ENCODE assay signal across 20 mouse cellular contexts in the genomic region with DNA sequence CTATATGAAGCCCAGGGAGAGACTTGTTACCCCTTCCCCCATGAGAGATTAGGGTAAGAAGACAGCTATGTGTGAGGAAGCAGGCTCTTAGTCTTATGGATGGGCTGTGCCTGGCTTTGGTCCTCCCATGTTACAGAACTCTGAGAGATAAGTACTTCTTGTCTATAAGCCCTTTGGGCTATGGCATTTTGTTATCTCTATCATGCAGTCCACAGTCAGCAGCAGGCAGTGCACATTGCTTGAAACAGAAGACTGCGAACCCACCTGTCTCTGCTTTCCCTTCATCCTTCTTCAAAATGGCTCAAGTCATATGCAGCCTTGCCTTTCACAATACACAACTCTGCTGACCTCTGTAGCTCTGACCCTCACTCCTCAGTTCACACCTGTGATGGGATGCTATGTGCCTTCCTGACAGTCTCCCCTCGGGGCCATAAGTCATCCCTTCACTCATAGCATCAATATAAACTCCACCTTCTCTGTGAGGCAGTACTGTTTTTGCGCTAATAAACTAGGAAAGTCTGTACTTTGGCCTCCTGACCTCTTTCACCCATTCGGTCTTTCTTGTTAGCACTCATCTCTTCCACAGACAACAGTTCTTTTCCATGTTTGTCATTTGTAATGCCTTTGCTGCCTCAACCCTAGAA.
A peak's percentile ranks its signal among the peaks of the same experiment; 100 is the strongest.
DNase-seq lines count a peak whose midpoint lies in the region; ATAC-seq and TF ChIP-seq lines count a peak whose summit lies in the region.
"Had no signal": no experiment of that assay in that cellular context is flagged by ENCODE, and none has a peak within 500 bp of the region (broad histone marks: within the 10 kb centered on the region; RNA-seq: fewer than 3 reads in every experiment).

No protein-coding gene starts in this region.

- peaks cover 0 to 25% of the 10 kb centered on the region in 2 experiments; a peak in 2 of 4 replicates for H3K36me3 ChIP-seq in MEL (ENCODE audit: control insufficient read depth in 1 of 2, insufficient read depth in 2 of 2, low read length in 2 of 2)
- H3K36me3 ChIP-seq in liver, adult 2 months (ENCODE audit: control insufficient read depth, insufficient read depth, low read length), result no peaks in the 10 kb centered on the region
- H3K36me3 ChIP-seq: embryonic facial prominence, embryonic 12.5 days; heart, embryonic 13.5 days; hindbrain, embryonic 10.5 days; midbrain, embryonic 15.5 days had no signal

- TF ChIP-seq EP300 in MEL (IDR thresholded peaks at IDR 0.05; ENCODE audit: low read depth in 1 of 2, low read length in 2 of 2), result peak; percentile 82 to 84

- H3K9ac ChIP-seq in MEL (ENCODE audit: control insufficient read depth, low read depth, low read length, poor library complexity, severe bottlenecking), result no peak overlapping the region
- H3K9ac ChIP-seq in liver, adult 2 months (ENCODE audit: low read depth, low read length), result no peak overlapping the region
- H3K9ac ChIP-seq: embryonic facial prominence, embryonic 12.5 days; heart, embryonic 13.5 days; midbrain, embryonic 15.5 days had no signal

- TF ChIP-seq RAD21 in MEL (IDR thresholded peaks at IDR 0.05; ENCODE audit: low read depth, low read length), result no peak

- DNase-seq in MEL (ENCODE audit: low read depth, low spot score), result peak; percentile 91
- DNase-seq in liver, adult 2 months (ENCODE audit: extremely low read depth, low read depth, low spot score), result peak; percentile 51
- no peak for DNase-seq in urinary bladder, postnatal 36 days (ENCODE audit: low spot score in 2 of 2)
- no peak for DNase-seq in lung, postnatal 25 days (ENCODE audit: low spot score)
- no peak for DNase-seq in neural tube, embryonic 10.5 days (ENCODE audit: extremely low spot score, low spot score)
- DNase-seq: adrenal gland, adult 8-10 months; B cell, adult 2 months; cerebellum, postnatal 25 days; kidney, adult 11 months; kidney, postnatal 4 days; lung, adult 18-20 months; lung, postnatal 4 days; right cerebral cortex, postnatal 25 days had no signal

- no peaks in the 10 kb centered on the region for H3K9me3 ChIP-seq in MEL (replicated peaks; ENCODE audit: insufficient read depth, low read length)
- H3K9me3 ChIP-seq: embryonic facial prominence, embryonic 12.5 days; heart, embryonic 13.5 days; hindbrain, embryonic 10.5 days; midbrain, embryonic 15.5 days had no signal

- ATAC-seq in common myeloid progenitor, adult 5-6 weeks (replicated peaks; ENCODE audit: low read depth, poor library complexity, severe bottlenecking), result peak; percentile 80
- peak; percentile 94 for ATAC-seq in megakaryocyte-erythroid progenitor cell, adult 5-6 weeks (replicated peaks; ENCODE audit: low FRiP score, low TSS enrichment, poor library complexity, severe bottlenecking)
- ATAC-seq in megakaryocyte, adult 5-6 weeks (ENCODE audit: poor library complexity, severe bottlenecking), result no peak
- ATAC-seq: midbrain, embryonic 15.5 days had no signal

- peak overlapping the region; percentile 49 for H3K27ac ChIP-seq in MEL (ENCODE audit: control insufficient read depth, low read depth, low read length)
- no peak overlapping the region for H3K27ac ChIP-seq in liver, adult 2 months (replicated peaks; ENCODE audit: insufficient read depth, low read depth, low read length)
- H3K27ac ChIP-seq: embryonic facial prominence, embryonic 12.5 days; heart, embryonic 13.5 days; hindbrain, embryonic 10.5 days; midbrain, embryonic 15.5 days had no signal

- 39% methylated on average over 4 of the region's 4 CpGs for WGBS in liver, adult 2 months

- H3K79me2 ChIP-seq in MEL (ENCODE audit: control insufficient read depth, insufficient read depth, low read length, poor library complexity), result no peaks in the 10 kb centered on the region
- no peaks in the 10 kb centered on the region for H3K79me2 ChIP-seq in liver, adult 2 months (ENCODE audit: control insufficient read depth, insufficient read depth, low read length)

- H3K4me1 ChIP-seq in MEL (ENCODE audit: control insufficient read depth in 1 of 2, insufficient read depth in 2 of 2, low read length in 2 of 2), result peaks cover 7 to 13% of the 10 kb centered on the region in 2 experiments
- no peaks in the 10 kb centered on the region for H3K4me1 ChIP-seq in liver, adult 2 months (ENCODE audit: control insufficient read depth, insufficient read depth, low read length)
- H3K4me1 ChIP-seq: midbrain, embryonic 15.5 days had no signal

- H3K4me3 ChIP-seq in MEL (ENCODE audit: control insufficient read depth in 1 of 2, insufficient read depth in 1 of 2, low read depth in 2 of 2, low read length in 2 of 2), result no peak overlapping the region
- H3K4me3 ChIP-seq in liver, adult 2 months (ENCODE audit: insufficient read depth, low read depth, low read length), result no peak overlapping the region
- H3K4me3 ChIP-seq: embryonic facial prominence, embryonic 12.5 days; heart, embryonic 13.5 days; hindbrain, embryonic 10.5 days; midbrain, embryonic 15.5 days had no signal

- TF ChIP-seq POLR2A in MEL (IDR thresholded peaks at IDR 0.05; ENCODE audit: control insufficient read depth in 1 of 2, insufficient read depth in 1 of 2, low read depth in 1 of 2, low read length in 2 of 2, poor library complexity in 1 of 2), result no peak
- no peak for TF ChIP-seq POLR2A in liver, adult 2 months (IDR thresholded peaks at IDR 0.05; ENCODE audit: extremely low read depth, insufficient read depth, low read length)

- TF ChIP-seq CTCF in MEL (IDR thresholded peaks at IDR 0.05 in 2 of 3, conservative IDR thresholded peaks at IDR 0.05 in 1 of 3; ENCODE audit: control insufficient read depth in 1 of 3, insufficient read depth in 1 of 3, low read depth in 2 of 3, low read length in 3 of 3, poor library complexity in 1 of 3, severe bottlenecking in 1 of 3), result no peak
- no peak for TF ChIP-seq CTCF in liver, adult 2 months (IDR thresholded peaks at IDR 0.05; ENCODE audit: low read depth, low read length)

- no peaks in the 10 kb centered on the region for H3K27me3 ChIP-seq in MEL (ENCODE audit: control insufficient read depth in 1 of 2, insufficient read depth in 2 of 2, low read length in 2 of 2)
- H3K27me3 ChIP-seq in liver, adult 2 months (ENCODE audit: control insufficient read depth, insufficient read depth, low read length), result no peaks in the 10 kb centered on the region
- H3K27me3 ChIP-seq: heart, embryonic 13.5 days; midbrain, embryonic 15.5 days had no signal

TF ChIP-seq in MEL, 35 proteins besides CTCF, POLR2A, EP300 and RAD21 (continues in another document):
- TF ChIP-seq TCF12 (IDR thresholded peaks at IDR 0.05; ENCODE audit: low read depth, low read length) (peak; percentile 87), JUND (IDR thresholded peaks at IDR 0.05; ENCODE audit: low read depth, low read length) (no peak), BHLHE40 (IDR thresholded peaks at IDR 0.05; ENCODE audit: borderline replicate concordance, low read depth, low read length) (no peak), SMC3 (IDR thresholded peaks at IDR 0.05; ENCODE audit: low read depth, low read length) (no peak), E2F4 (IDR thresholded peaks at IDR 0.05; ENCODE audit: borderline replicate concordance, low read depth, low read length) (no peak), CHD2 (IDR thresholded peaks at IDR 0.05; ENCODE audit: low read length) (no peak), POLR2AphosphoS5 (IDR thresholded peaks at IDR 0.05; ENCODE audit: borderline replicate concordance, low read depth, low read length) (no peak), CHD1 (IDR thresholded peaks at IDR 0.05; ENCODE audit: low read depth, low read length) (no peak), USF2 (IDR thresholded peaks at IDR 0.05; ENCODE audit: borderline replicate concordance in 1 of 2, insufficient read depth in 1 of 2, low read depth in 1 of 2, low read length in 2 of 2) (no peak), MXI1 (IDR thresholded peaks at IDR 0.05; ENCODE audit: low read depth, low read length) (peak; percentile 77), POLR2AphosphoS2 (IDR thresholded peaks at IDR 0.05; ENCODE audit: low read length) (no peak), ZMIZ1 (IDR thresholded peaks at IDR 0.05; ENCODE audit: low read depth, low read length) (no peak), ZNF384 (IDR thresholded peaks at IDR 0.05; ENCODE audit: low read depth, low read length) (no peak), TAL1 (IDR thresholded peaks at IDR 0.05; ENCODE audit: low read length) (peak; percentile 76), MAX (IDR thresholded peaks at IDR 0.05; ENCODE audit: low read length) (peak; percentile 85), ZKSCAN1 (IDR thresholded peaks at IDR 0.05; ENCODE audit: low read depth, low read length) (no peak), SIN3A (IDR thresholded peaks at IDR 0.05; ENCODE audit: low read length) (peak; percentile 69), GABPA (IDR thresholded peaks at IDR 0.05; ENCODE audit: low read depth, low read length) (no peak), ELF1 (IDR thresholded peaks at IDR 0.05; ENCODE audit: low read depth, low read length) (0 out of 2 replicates have a peak, but pooled peaks have one; percentile 15), UBTF (IDR thresholded peaks at IDR 0.05; ENCODE audit: borderline replicate concordance, insufficient read depth, low read depth, low read length) (no peak), ZC3H11A (IDR thresholded peaks at IDR 0.05; ENCODE audit: low read depth, low read length) (no peak), KAT2A (conservative IDR thresholded peaks at IDR 0.05; ENCODE audit: low read depth, low read length) (no peak), MYB (IDR thresholded peaks at IDR 0.05; ENCODE audit: low read depth, low read length) (no peak), MEF2A (IDR thresholded peaks at IDR 0.05; ENCODE audit: extremely low read depth, insufficient replicate concordance, low read depth, low read length, poor library complexity, severe bottlenecking) (no peak), MYC (IDR thresholded peaks at IDR 0.05; ENCODE audit: low read depth, low read length) (peak; percentile 82; the same call in 1 of the 2 replicates), HCFC1 (IDR thresholded peaks at IDR 0.05; ENCODE audit: low read depth, low read length) (0 out of 2 replicates have a peak, but pooled peaks have one; percentile 38), RCOR1 (IDR thresholded peaks at IDR 0.05; ENCODE audit: low read depth, low read length) (peak; percentile 59), MAZ (IDR thresholded peaks at IDR 0.05; ENCODE audit: low read depth, low read length) (no peak), GATA1 (IDR thresholded peaks at IDR 0.05; ENCODE audit: low read depth, low read length) (peak; percentile 90), NELFE (IDR thresholded peaks at IDR 0.05; ENCODE audit: low read depth, low read length) (no peak), MAFK (IDR thresholded peaks at IDR 0.05; ENCODE audit: borderline replicate concordance, low read depth, low read length) (no peak), USF1 (IDR thresholded peaks at IDR 0.05; ENCODE audit: low read depth, low read length) (peak; percentile 74), TBP (IDR thresholded peaks at IDR 0.05; ENCODE audit: low read depth, low read length) (peak; percentile 60; the same call in 1 of the 2 replicates)

Comparison
In these comparisons a context has a peak if more than half of its experiments do, and no peak if none do; other contexts are left out.
1. DNase-seq: peak in MEL (single experiment) and liver, adult 2 months (single experiment); none in urinary bladder, postnatal 36 days (0 of 2), lung, postnatal 25 days (single experiment) and neural tube, embryonic 10.5 days (single experiment).